Mouse (Mus musculus): ENCODE measurements around the gene Nfx1.

DNA sequence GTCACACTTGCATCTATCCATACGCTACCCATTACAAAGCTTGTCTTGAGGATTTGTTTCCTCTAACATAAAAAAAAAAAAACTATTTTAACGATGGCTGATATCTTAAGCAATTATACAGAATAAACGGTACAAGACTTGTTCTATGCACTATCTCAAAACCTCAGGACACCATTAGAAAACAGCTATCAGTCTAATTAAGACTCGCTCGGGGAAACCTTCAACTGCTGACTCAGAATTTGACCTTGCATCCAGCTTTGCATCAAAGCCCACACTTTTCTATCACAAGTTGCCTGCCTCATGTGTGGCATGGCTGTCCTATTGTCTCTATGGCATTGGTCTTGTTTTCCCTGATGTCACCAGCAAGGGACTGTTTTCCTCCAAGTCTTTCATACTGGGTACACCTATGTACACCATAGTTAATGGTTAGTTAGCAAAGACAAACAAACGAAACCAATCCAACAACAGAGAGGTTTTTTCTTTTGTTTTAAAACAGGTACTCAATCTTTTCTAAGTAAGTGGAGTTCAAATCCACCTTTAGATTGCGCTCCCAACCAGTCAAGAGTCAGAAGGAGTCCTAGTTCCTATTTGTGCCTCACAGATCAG, 24.1 kb upstream of the Nfx1 start:
- TF ChIP-seq GATA1 (IDR thresholded peaks at IDR 0.05; ENCODE audit: borderline replicate concordance, low read length): no peak
- no peak for TF ChIP-seq FLI1 (IDR thresholded peaks at IDR 0.05; ENCODE audit: low read length)
